Mouse (Mus musculus): Measurements from ENCODE around the gene Tmem150c. TPM values are rescaled to one million over a fixed set of nuclear protein-coding genes. Genes with fewer than 3 reads are reported as not detected.

Tmem150c gene
- total and polyA plus RNA-seq, 3 experiments, result 3.9 to 7.7 (median 6.3) TPM

DNA sequence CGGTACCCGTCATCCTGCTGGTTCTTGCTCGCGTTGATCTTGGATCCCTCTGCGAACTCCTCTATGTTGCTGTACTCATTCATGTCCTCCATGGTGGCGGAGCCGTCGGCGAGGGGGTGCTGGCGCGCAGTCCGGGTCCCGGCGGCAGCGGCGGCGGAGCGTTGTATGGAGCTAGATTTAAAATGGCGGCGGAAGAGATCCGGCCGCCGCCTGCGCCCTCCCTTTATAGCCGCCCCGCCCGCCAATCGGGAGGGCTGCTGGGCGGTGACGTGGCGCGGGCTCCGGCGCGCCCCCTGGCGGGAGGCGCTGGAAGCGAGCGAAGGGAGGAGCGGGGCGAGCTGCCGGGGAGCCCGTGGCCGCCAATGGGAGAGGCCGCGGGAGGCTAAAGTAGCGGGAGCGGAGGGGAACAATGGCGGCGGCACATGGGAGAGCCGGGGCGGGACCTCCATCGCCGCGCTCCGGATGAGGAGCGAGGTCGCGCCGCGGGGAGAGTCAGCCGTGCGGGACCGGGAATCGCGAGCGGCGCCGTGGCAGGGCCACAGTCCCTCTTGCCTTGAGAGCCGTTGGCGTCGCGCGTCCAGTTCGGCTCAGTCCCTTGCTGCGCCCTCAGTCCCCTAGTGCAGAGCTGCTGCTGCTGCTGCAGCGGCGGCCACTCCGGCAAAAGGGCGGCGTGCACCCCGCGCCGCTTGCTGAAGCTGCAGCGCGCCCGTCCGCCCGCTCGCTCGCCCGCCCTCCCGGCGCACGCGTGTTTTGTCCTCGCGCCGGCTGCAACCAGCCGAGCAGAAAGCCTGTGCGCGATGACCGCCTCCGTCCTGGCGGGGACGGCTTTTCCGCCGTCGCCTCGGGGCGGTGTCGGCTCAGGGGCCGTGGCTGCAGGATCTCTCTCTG, 120.7 kb downstream of the Tmem150c start:
- peak overlapping the region; percentile 98 for H3K4me3 ChIP-seq
- H3K9ac ChIP-seq (ENCODE audit: low read depth, low read length), result peak overlapping the region; percentile 86
- H3K27me3 ChIP-seq (ENCODE audit: control insufficient read depth, insufficient read depth, low read length), result no peaks in the 10 kb centered on the region
- peak; percentile 98 to 100 for DNase-seq
- H3K27ac ChIP-seq, result peak overlapping the region; percentile 99
- TF ChIP-seq CTCF (IDR thresholded peaks at IDR 0.05) (no peak; the same call in 1 of the 2 replicates), EP300 (IDR thresholded peaks at IDR 0.05; ENCODE audit: insufficient read depth, low read depth, low read length) (no peak), POLR2A (IDR thresholded peaks at IDR 0.05; ENCODE audit: insufficient read depth, low read depth, low read length) (peak; percentile 88)
- WGBS, result under 1% methylated on average over 110 of the region's 113 CpGs
- peaks cover 25% of the 10 kb centered on the region for H3K36me3 ChIP-seq (ENCODE audit: control insufficient read depth, insufficient read depth, low read length)
- intact Hi-C loops (cut with DNase I), result loop anchor here (1.0 to 5.0 kb wide), 3 partner anchors 61 to 458 kb away; partner anchors contain the start of gene Hnrnpd
- H3K4me1 ChIP-seq (ENCODE audit: control insufficient read depth, insufficient read depth, low read length), result peaks cover 3% of the 10 kb centered on the region
- peaks cover 8% of the 10 kb centered on the region for H3K79me2 ChIP-seq (replicated peaks; ENCODE audit: control insufficient read depth, insufficient read depth, low read length)

- H3K79me2 ChIP-seq (replicated peaks; ENCODE audit: control insufficient read depth, insufficient read depth, low read length), result peaks cover 8% of the 10 kb centered on the region
- intact Hi-C loops (cut with DNase I), result loop anchor here (5.0 kb wide), 2 partner anchors 111 to 459 kb away; no protein-coding TSS in a partner anchor
- H3K4me1 ChIP-seq (ENCODE audit: control insufficient read depth, insufficient read depth, low read length), result peaks cover 2% of the 10 kb centered on the region
- peak overlapping the region; percentile 99 for H3K27ac ChIP-seq
- TF ChIP-seq CTCF (IDR thresholded peaks at IDR 0.05) (no peak), POLR2A (IDR thresholded peaks at IDR 0.05; ENCODE audit: insufficient read depth, low read depth, low read length) (no peak), EP300 (IDR thresholded peaks at IDR 0.05; ENCODE audit: insufficient read depth, low read depth, low read length) (no peak)
- peaks cover 32% of the 10 kb centered on the region for H3K36me3 ChIP-seq (ENCODE audit: control insufficient read depth, insufficient read depth, low read length)
- no peaks in the 10 kb centered on the region for H3K27me3 ChIP-seq (ENCODE audit: control insufficient read depth, insufficient read depth, low read length)
- under 1% methylated on average over 45 of the region's 45 CpGs for WGBS
- peak overlapping the region; percentile 86 for H3K9ac ChIP-seq (ENCODE audit: low read depth, low read length)
- H3K4me3 ChIP-seq, result peak overlapping the region; percentile 98
- peak; percentile 92 to 94 for DNase-seq
Observed at GRCm38 (mm10) chr5:100037965-100038713, 121.5 kb downstream of the Tmem150c start.

DNA sequence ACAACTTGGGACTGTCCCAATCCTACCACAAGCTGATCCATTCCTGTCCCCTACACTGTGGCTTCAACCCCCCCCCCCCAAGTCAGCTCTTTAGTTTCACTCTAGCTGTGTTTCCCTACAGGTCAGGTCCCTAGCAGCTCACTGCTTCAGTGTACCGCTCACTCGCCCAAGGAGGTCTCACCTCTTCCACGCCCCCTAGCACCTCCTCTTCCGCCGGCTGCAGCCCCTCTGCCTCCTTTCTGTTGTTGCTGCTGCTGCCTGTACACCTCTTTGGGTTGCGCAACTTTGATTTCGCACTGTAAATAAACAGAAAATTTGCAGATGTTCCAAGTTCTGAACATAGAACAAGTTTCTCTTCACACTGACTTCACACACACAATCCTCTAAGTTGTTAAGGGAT, 122.9 kb downstream of the Tmem150c start:
- H3K4me1 ChIP-seq (ENCODE audit: control insufficient read depth, insufficient read depth, low read length), result peaks cover 2% of the 10 kb centered on the region
- intact Hi-C loops (cut with DNase I), result loop anchor here (5.0 kb wide), 2 partner anchors 109 to 461 kb away; no protein-coding TSS in a partner anchor
- 18% methylated on average over 7 of the region's 7 CpGs for WGBS
- H3K27me3 ChIP-seq (ENCODE audit: control insufficient read depth, insufficient read depth, low read length), result no peaks in the 10 kb centered on the region
- H3K27ac ChIP-seq, result 0 out of 2 replicates have a peak overlapping the region, but pooled peaks have one; percentile 2
- DNase-seq, result no peak
- H3K4me3 ChIP-seq, result peak overlapping the region; percentile 98
- H3K36me3 ChIP-seq (ENCODE audit: control insufficient read depth, insufficient read depth, low read length), result peaks cover 34% of the 10 kb centered on the region
- peaks cover 5% of the 10 kb centered on the region for H3K79me2 ChIP-seq (replicated peaks; ENCODE audit: control insufficient read depth, insufficient read depth, low read length)
- H3K9ac ChIP-seq (ENCODE audit: low read depth, low read length), result peak overlapping the region; percentile 40; the same call in 1 of the 2 replicates
- TF ChIP-seq CTCF (IDR thresholded peaks at IDR 0.05) (no peak), POLR2A (IDR thresholded peaks at IDR 0.05; ENCODE audit: insufficient read depth, low read depth, low read length) (no peak), EP300 (IDR thresholded peaks at IDR 0.05; ENCODE audit: insufficient read depth, low read depth, low read length) (no peak)

DNA sequence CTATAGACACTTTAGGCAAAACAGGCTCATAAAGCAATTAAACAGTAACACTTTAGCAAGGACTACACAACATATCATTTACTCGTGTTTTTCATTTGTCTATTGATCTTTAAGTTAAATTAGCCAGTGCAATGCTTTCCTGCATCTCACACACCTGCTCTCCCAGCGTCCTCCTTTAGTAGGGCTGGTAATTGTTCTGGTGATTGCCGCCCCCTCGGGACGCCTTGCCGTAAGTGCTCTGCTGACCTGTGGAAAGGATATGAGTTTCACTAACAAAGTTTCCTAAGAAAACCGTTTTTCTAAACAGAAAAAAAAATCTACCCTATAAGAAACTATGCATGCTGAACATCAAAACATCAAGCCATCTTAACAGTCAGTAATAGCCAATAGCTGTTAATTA, 123.7 kb downstream of the Tmem150c start:
- H3K4me3 ChIP-seq, result no peak overlapping the region; the same call in 1 of the 2 replicates
- intact Hi-C loops (cut with DNase I), result loop anchor here (5.0 kb wide), 2 partner anchors 109 to 461 kb away; no protein-coding TSS in a partner anchor

DNA sequence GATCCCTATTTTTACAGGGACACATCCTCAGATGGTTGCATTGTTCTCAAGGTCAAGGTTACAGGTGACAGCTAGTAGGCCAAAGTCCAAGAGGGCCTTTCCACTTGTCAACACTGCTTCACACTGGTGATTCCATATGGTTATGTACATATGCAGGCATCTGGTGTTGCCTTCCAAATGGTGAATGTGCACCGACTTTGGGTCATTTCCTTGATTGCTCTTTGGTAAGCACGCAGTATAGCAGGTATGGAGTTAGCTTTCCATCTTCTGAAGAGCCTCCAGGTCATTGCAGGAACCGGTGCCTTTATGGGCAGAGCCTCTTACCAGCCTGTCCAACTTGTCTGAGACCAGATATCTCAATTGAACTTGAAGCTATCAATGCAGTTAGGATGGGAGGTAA, 127.0 kb downstream of the Tmem150c start:
- peaks cover 2% of the 10 kb centered on the region for H3K79me2 ChIP-seq (replicated peaks; ENCODE audit: control insufficient read depth, insufficient read depth, low read length)
- H3K27ac ChIP-seq, result no peak overlapping the region
- intact Hi-C loops (cut with DNase I), result no loop called here
- peaks cover 4% of the 10 kb centered on the region for H3K4me1 ChIP-seq (ENCODE audit: control insufficient read depth, insufficient read depth, low read length)
- TF ChIP-seq POLR2A (IDR thresholded peaks at IDR 0.05; ENCODE audit: insufficient read depth, low read depth, low read length) (no peak), CTCF (IDR thresholded peaks at IDR 0.05) (no peak), EP300 (IDR thresholded peaks at IDR 0.05; ENCODE audit: insufficient read depth, low read depth, low read length) (no peak)
- 63% methylated on average over 3 of the region's 3 CpGs for WGBS
- DNase-seq, result no peak
- no peaks in the 10 kb centered on the region for H3K27me3 ChIP-seq (ENCODE audit: control insufficient read depth, insufficient read depth, low read length)
- no peak overlapping the region for H3K4me3 ChIP-seq
- no peak overlapping the region for H3K9ac ChIP-seq (ENCODE audit: low read depth, low read length)
- peaks cover 35% of the 10 kb centered on the region for H3K36me3 ChIP-seq (ENCODE audit: control insufficient read depth, insufficient read depth, low read length)

More for the DNA sequence above, 123.7 kb downstream of the Tmem150c start:
- Histone ChIP-seq H3K27ac (no peak overlapping the region), H3K27me3 (ENCODE audit: control insufficient read depth, insufficient read depth, low read length) (no peaks in the 10 kb centered on the region), H3K9ac (ENCODE audit: low read depth, low read length) (no peak overlapping the region), H3K79me2 (replicated peaks; ENCODE audit: control insufficient read depth, insufficient read depth, low read length) (peaks cover 5% of the 10 kb centered on the region), H3K4me1 (ENCODE audit: control insufficient read depth, insufficient read depth, low read length) (peaks cover 2% of the 10 kb centered on the region), H3K36me3 (ENCODE audit: control insufficient read depth, insufficient read depth, low read length) (peaks cover 34% of the 10 kb centered on the region)
- no peak for DNase-seq
- WGBS, result 11% methylated on average over 7 of the region's 7 CpGs
- TF ChIP-seq POLR2A (IDR thresholded peaks at IDR 0.05; ENCODE audit: insufficient read depth, low read depth, low read length) (no peak), CTCF (IDR thresholded peaks at IDR 0.05) (peak; percentile 66)

Measured in heart, adult 2 months (tissue).